Mouse (Mus musculus) B cell, adult 2 months (primary cell): ENCODE measurements around the gene 9230102O04Rik.

ENCODE experiments used
- DNase-seq, 2 experiments: peaks; one replicate each; pipeline ENCODE4 v3.0.0; 2022

The 9230102O04Rik gene

GRCm38 (mm10) chr2:9871141-9871716 is 18.1 kb downstream of the 9230102O04Rik start:
- no peak for DNase-seq

- DNase-seq: no peak
Measured at GRCm38 (mm10) chr2:9867092-9867825, 22.1 kb downstream of the 9230102O04Rik start.

- DNase-seq: no peak
Measured at GRCm38 (mm10) chr2:9860698-9861097, 28.6 kb downstream of the 9230102O04Rik start.

GRCm38 (mm10) chr2:9855861-9856260 is 33.5 kb downstream of the 9230102O04Rik start:
- no peak for DNase-seq

GRCm38 (mm10) chr2:9852851-9853576 is 36.3 kb downstream of the 9230102O04Rik start:
- no peak for DNase-seq

GRCm38 (mm10) chr2:9835195-9835594 is 54.1 kb downstream of the 9230102O04Rik start:
- DNase-seq: no peak

GRCm38 (mm10) chr2:9833712-9834111 is 55.6 kb downstream of the 9230102O04Rik start:
- DNase-seq: no peak
